Mouse (Mus musculus) embryonic facial prominence, embryonic 10.5 days (tissue): Measurements from ENCODE around the gene 4930467E23Rik. TPM values are rescaled to one million over a fixed set of nuclear protein-coding genes. Genes with fewer than 3 reads are reported as not detected.
"Not testable (repeated sequence)": the region's sequence is repeated elsewhere in the genome, so short reads cannot be mapped to it uniquely, and the experiment has no call there.

Experiments used
- DNase-seq: peaks from one replicate; pipeline ENCODE4 v3.0.0-alpha.2; 2017; ENCODE audit warnings: low spot score
- H3K27ac ChIP-seq: fragments of 300-500 bp; sonication (generic); replicated peaks from 2 replicates; pipeline ENCODE4 v1.5.1; 2016; ENCODE audit warnings: mild to moderate bottlenecking
- H3K27me3 ChIP-seq: fragments of 300-500 bp; sonication (generic); replicated peaks from 2 replicates; pipeline ENCODE4 v1.6.1; 2016; ENCODE audit warnings: low read depth, mild to moderate bottlenecking; ENCODE audit not compliant: poor library complexity, severe bottlenecking
- H3K36me3 ChIP-seq: fragments of 300-500 bp; sonication (generic); replicated peaks from 2 replicates; pipeline ENCODE4 v1.6.1; 2016; ENCODE audit warnings: mild to moderate bottlenecking, moderate library complexity
- H3K4me1 ChIP-seq: fragments of 300-500 bp; sonication (generic); 2 replicates; pipeline ENCODE4 v1.6.1; 2016
- H3K4me3 ChIP-seq: fragments of 300-500 bp; sonication (generic); 2 replicates; pipeline ENCODE4 v1.5.1; 2016; ENCODE audit warnings: mild to moderate bottlenecking, moderate library complexity
- H3K9me3 ChIP-seq: fragments of 300-500 bp; sonication (generic); 2 replicates; pipeline ENCODE4 v1.6.1; 2016; ENCODE audit warnings: mild to moderate bottlenecking
- WGBS: fragments of 180-500 bp; shearing (Covaris S2); methylation state at CpG from one replicate; pipeline ENCODE4 v1.1.7; 2016; 5-methylcytosine and 5-hydroxymethylcytosine counted together
- polyA plus RNA-seq: library from polyadenylated mRNA; unstranded; fragments of >200 nt; fragmentation: Nextera tagmentation; extraction: Ambion mirVana; gene quantifications from 2 replicates; pipeline ENCODE4 v1.2.1, GENCODE M21; 2016

The 4930467E23Rik gene
- polyA plus RNA-seq, 1 experiment from 2014 or later = not detected

GRCm38 (mm10) chr8:19778126-19778525 lies 48.8 kb downstream of the 4930467E23Rik start:
- H3K4me3 ChIP-seq, H3K4me1 ChIP-seq, DNase-seq, H3K27ac ChIP-seq, H3K27me3 ChIP-seq, H3K36me3 ChIP-seq: not testable (repeated sequence)
- 48% methylated on average over 1 of the region's 1 CpGs for WGBS
- peaks cover 16% of the 10 kb centered on the region; the same call in 1 of the 2 replicates for H3K9me3 ChIP-seq

DNA sequence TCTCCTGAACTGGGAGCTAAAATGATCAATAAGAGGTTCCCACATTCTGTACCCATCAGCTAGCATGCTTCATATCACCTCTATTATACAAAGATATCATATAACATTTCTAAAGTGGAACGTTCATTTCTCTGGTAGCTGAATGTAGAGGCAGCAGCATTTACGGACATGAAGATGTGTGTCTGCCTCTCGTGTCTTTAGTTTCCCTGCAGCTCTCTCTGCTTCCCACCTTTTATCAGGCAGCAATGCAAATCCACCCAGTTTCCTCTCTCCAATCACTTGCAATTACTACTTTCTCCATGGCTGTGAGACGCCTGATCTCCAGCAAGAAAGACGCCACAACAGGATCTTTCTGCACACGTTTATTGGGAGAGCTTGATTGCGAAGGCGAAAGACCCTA lies 49.5 kb downstream of the 4930467E23Rik start:
- 91% methylated on average over 8 of the region's 8 CpGs for WGBS
- peaks cover 19% of the 10 kb centered on the region; the same call in 1 of the 2 replicates for H3K9me3 ChIP-seq

GRCm38 (mm10) chr8:19780212-19780611 lies 50.8 kb downstream of the 4930467E23Rik start:
- not testable (repeated sequence) for H3K36me3 ChIP-seq, DNase-seq, H3K27me3 ChIP-seq, H3K27ac ChIP-seq, H3K4me3 ChIP-seq, H3K4me1 ChIP-seq
- H3K9me3 ChIP-seq = peaks cover 23% of the 10 kb centered on the region; the same call in 1 of the 2 replicates
- WGBS = 89% methylated on average over 4 of the region's 4 CpGs

More for the DNA sequence above, 49.5 kb downstream of the 4930467E23Rik start:
- DNase-seq, H3K36me3 ChIP-seq, H3K4me3 ChIP-seq, H3K27me3 ChIP-seq, H3K4me1 ChIP-seq, H3K27ac ChIP-seq: not testable (repeated sequence)

DNA sequence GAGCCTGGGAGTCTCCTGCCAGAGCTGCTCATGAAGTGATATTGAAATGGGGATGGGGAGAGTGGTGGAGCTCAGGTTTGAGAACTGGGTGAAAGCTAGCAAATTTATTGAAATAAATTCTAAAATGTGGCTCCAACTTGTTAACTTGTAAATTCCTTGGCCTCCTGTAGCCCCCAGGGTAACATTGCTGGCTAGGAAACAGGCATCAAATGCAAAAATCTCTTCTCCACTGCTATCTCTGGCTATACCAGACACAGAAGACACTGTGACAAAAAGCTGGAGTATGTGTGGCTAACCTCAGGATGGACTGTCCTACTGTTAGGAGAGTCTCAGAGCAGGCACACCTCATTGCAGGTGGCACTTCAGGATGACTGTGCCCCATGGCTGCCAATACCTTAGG lies 51.3 kb downstream of the 4930467E23Rik start:
- peaks cover 23% of the 10 kb centered on the region; the same call in 1 of the 2 replicates for H3K9me3 ChIP-seq
- not testable (repeated sequence) for H3K4me3 ChIP-seq, DNase-seq, H3K27ac ChIP-seq, H3K4me1 ChIP-seq, H3K36me3 ChIP-seq, H3K27me3 ChIP-seq

GRCm38 (mm10) chr8:19781328-19782114 lies 52.1 kb downstream of the 4930467E23Rik start:
- H3K27me3 ChIP-seq, H3K4me1 ChIP-seq, DNase-seq, H3K27ac ChIP-seq, H3K4me3 ChIP-seq, H3K36me3 ChIP-seq: not testable (repeated sequence)
- WGBS = 88% methylated on average over 5 of the region's 5 CpGs
- H3K9me3 ChIP-seq = peaks cover 23% of the 10 kb centered on the region; the same call in 1 of the 2 replicates

DNA sequence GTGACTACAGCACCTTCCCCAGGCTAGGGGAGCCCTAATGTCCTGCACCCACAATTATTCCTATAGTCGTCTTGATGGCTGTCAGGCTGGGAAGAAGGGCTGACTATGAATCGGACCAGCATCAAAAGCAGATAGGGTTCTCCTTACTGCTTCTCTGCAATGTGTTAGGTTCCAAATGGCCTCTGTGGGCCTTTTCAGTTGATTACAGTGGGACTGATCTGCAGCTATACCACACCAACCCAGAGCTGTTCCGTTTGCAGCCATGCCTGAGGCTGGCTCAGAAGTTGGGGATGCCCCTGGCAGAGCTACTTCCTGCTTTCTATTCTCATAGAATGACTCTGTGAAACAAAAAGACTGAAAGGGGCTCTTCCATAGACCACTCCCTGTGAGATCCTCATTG lies 53.4 kb downstream of the 4930467E23Rik start:
- H3K9me3 ChIP-seq = peaks cover 19% of the 10 kb centered on the region; the same call in 1 of the 2 replicates
- H3K27ac ChIP-seq, H3K4me1 ChIP-seq, DNase-seq, H3K36me3 ChIP-seq, H3K4me3 ChIP-seq, H3K27me3 ChIP-seq: not testable (repeated sequence)
- 86% methylated on average over 3 of the region's 3 CpGs for WGBS

- not testable (repeated sequence) for DNase-seq, H3K27ac ChIP-seq, H3K4me3 ChIP-seq, H3K36me3 ChIP-seq, H3K27me3 ChIP-seq, H3K4me1 ChIP-seq
- 88% methylated on average over 1 of the region's 5 CpGs for WGBS
- H3K9me3 ChIP-seq = peaks cover 17% of the 10 kb centered on the region; the same call in 1 of the 2 replicates
Observed at GRCm38 (mm10) chr8:19783860-19784259, 54.5 kb downstream of the 4930467E23Rik start.

DNA sequence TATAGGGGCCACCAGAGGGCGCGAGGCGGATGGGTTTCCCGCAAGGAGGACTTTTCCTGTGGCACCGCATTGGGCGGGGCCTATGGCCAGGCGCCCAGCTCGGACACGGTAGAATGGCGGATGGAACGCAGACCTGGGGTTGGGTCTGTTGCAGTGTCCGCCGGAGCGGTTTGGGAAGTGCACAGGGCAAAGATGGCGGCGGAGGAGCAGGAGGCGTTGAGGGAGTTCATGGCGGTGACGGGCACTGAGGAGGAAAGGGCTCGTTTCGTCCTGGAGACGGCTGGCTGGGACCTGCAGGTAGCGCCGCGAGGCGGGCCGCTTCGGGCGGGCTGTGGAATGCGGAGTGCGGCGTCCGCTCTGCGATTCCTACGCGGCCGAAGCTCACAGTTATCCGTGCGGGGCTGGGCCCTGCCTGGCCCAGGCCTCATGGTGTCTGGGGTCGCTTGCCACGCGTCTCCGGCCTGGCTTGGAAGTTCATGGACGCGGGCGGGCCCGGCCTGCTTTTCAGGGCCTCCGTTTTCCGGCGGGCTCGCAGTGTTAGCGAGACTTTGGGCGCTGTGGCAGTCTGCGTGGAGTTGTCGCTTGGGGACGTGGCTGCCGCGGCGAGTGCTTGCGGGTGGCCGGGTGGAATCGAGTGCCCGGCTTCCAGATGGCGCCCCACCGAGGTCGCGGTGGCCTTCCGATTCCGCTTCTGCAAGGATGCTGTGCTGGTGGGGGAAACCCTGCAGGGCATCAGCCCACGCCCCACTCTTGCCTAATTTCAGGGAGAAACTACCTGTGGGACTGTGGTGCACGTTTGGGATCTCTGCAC lies 55.4 kb downstream of the 4930467E23Rik start:
- H3K27ac ChIP-seq = peak overlapping the region; percentile 93
- H3K36me3 ChIP-seq, H3K4me1 ChIP-seq, H3K27me3 ChIP-seq: not testable (repeated sequence)
- 15% methylated on average over 71 of the region's 71 CpGs for WGBS
- H3K4me3 ChIP-seq = peak overlapping the region; percentile 60
- peaks cover 17% of the 10 kb centered on the region; the same call in 1 of the 2 replicates for H3K9me3 ChIP-seq
- DNase-seq = peak; percentile 94

GRCm38 (mm10) chr8:19792696-19793095 lies 63.3 kb downstream of the 4930467E23Rik start:
- not testable (repeated sequence) for H3K27ac ChIP-seq, H3K27me3 ChIP-seq, DNase-seq, H3K4me3 ChIP-seq, H3K36me3 ChIP-seq, H3K4me1 ChIP-seq, H3K9me3 ChIP-seq
- WGBS = 81% methylated on average over 7 of the region's 7 CpGs

Other genes starting within 250 kb of the 4930467E23Rik start
- not detected in 2 replicates for gene Defb7, start 234.5 kb upstream of the 4930467E23Rik start, polyA plus RNA-seq
- gene Gm31371, start 173.8 kb downstream of the 4930467E23Rik start, polyA plus RNA-seq = not detected in 2 replicates